Mouse (Mus musculus) lung, adult 2 months (tissue): ENCODE results near the gene Tnrc6b.

Source experiments
- CTCF ChIP-seq: fragments of 200-500 bp; IDR thresholded peaks from 2 replicates; pipeline ENCODE4 v1.5.1; 2011; ENCODE audit warnings: mild to moderate bottlenecking, low read length, control low read depth; ENCODE audit not compliant: insufficient read depth
- POLR2A ChIP-seq: fragments of 200-500 bp; IDR thresholded peaks from 2 replicates; pipeline ENCODE4 v1.6.1; 2011; ENCODE audit warnings: low read depth, mild to moderate bottlenecking, control low read depth, low read length, borderline replicate concordance; ENCODE audit errors: extremely low read depth

GRCm38 (mm10) chr15:80681466-80681881 is 29.6 kb upstream of the Tnrc6b start:
- TF ChIP-seq POLR2A, result no peak
- no peak for TF ChIP-seq CTCF
